Mouse (Mus musculus): Measurements from ENCODE around the gene Syn3.

Syn3 gene

DNA sequence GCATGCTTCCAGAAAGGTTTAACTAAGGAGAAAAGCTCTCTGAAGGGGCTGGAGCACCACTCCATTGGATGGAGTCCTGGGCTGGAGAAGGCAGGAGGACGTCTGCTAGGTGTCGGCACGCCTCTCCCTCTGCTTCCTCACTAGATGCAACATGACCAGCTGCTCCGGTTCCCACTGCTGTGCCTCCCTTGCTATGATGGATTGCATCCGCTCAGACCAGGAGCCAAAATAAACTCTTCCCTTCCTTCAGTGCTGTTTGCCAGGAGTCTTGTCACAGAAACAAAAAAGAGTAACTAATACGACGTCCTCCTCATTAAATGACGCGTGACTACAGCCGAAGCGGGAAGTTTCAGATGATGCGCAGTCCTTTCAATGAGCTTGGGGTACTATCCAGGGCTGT is 129.9 kb downstream of the Syn3 start:
- no peak for DNase-seq (ENCODE audit: low spot score)

DNA sequence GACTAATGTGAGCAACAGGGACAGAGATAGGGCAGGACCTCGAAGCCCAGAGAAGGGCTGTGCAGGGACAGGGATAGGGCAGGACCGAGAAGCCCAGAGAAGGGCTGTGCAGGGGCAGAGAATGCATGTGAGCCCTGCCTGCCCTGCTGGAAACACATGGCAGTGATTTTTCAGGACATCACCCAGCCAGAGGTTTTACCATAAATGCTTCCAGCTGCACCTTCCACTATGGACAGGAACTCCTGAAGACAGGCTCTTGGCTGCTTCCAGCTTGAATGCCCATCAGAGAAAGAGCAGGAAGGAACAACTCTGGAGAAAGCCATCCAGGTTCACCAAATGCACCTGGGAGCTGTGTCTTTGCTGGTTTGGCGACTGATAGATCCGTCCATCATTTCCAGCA is 131.3 kb downstream of the Syn3 start:
- no peak for DNase-seq (ENCODE audit: low spot score)

DNA sequence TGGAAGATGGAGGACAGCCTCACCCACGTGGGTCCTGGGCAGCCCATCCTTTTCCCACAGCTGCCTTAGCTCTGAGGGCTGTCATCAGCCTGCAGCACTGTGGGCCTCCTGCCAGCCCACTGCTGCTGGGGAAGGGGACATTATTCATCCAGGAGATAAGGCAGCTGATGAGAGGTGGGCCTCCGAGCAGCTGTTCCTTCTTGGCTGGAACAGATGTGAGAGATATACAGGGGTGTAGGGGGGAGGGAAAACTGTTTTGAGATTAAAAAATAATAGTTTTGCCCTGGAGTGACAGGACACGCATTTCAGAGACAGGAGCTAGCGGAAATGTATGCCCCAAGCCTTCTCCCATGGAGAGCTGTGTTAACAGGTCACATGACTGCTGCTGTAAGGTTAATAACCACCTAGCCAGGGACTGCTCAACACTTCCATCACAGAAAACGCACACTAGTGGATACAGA is 133.0 kb downstream of the Syn3 start:
- DNase-seq (ENCODE audit: low spot score), result no peak

DNA sequence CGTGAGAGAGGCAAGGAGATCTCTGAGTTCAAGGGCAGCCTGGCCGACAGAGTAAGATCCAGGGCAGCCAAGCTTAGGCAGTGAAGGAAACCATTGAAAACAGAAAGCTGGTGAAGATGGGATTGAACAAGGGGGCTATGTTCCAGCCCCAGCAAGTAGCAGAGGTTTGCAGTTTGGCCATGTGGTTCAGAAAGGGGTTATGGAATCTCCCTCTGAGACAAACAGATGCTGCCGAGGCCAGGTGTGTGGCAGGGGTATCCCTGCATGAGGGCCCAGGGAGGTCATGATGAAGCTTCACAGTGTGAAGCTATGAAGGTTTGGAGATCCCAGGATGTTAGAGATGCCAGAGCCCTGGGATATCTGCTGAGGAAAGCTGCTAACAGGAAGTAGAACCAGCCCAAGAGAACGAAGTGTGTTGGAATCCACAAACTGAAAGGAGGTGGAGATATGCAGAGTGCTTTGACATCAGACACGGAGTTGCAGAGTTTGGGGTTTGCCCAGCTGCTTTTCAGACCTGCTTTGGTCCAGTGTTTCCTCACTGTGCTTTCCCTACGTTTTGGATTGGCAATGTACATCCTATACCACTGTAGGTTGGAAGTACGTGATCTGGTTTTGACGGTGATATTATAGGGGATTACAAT is 134.9 kb downstream of the Syn3 start:
- no peak for DNase-seq (ENCODE audit: low spot score)

DNA sequence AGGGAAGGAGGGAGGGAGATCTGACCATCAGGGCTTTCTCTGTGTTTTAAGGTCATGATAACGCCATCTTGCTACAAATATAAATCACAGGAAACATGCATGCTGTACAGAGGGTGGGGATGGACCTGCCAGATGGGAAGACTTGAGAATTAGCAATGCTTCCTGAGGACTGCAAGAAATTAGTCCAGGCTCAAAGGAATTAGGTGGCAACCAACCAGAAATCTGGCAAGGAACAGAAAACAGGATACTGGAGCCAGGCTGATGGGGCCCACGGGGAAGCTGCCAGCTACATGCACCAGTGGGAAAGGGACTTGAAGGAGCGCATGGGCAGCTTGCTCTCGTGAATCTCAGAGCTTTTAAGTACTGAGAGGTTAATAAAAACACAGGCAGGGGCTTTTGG is 139.0 kb downstream of the Syn3 start:
- no peak for DNase-seq (ENCODE audit: low spot score)

DNA sequence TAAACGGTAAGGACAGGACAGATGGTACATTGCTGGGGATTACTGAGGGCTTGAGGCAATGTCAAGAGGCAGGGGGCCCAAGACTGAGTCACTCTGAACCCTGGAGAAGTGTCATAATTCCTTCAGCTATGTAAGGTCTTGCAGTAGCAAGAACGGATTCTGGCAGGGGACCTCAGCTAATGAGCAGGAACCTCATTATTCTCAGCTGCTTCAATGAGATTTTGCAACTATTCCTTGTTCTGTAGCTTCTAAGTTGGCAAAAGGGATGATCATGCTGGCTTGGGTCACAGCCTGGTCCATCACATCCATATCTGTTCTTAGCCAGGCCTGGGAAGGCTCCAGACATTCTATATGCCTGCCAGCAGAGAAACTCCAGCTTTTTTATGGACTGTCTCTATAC is 139.5 kb downstream of the Syn3 start:
- DNase-seq (ENCODE audit: low spot score), result no peak

DNA sequence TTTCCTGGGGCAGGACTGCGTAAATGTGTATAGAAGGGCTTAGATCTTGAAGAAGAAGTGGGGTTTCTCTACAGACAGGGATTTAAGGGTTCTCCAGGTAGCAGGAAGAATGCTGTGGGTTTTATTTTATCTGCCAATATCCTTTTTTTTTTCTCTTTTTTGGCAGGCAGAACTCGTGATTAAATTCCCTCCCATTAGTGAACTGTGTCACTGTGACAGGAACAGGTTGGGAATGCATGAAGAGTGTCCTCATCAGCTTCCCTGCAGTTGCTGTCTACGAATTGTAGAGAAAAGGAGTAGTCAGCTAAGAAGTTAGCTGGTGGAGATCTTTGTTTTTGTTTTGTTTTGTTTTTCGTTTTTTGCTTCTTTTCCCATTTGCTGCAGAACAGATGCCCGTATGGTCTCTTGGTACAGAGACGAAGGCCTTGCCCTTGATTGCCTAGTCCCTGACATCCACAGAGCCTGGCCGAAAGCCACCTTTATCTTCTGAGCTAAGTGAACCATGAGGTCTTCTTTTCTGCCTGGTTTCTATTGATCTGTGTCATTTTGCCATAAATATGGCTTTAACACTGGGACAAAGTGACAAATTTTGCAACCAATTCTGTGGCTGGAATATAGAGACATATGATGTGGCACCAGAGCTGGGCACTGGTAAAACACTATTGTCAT is 140.3 kb downstream of the Syn3 start:
- no peak for DNase-seq (ENCODE audit: low spot score)

DNA sequence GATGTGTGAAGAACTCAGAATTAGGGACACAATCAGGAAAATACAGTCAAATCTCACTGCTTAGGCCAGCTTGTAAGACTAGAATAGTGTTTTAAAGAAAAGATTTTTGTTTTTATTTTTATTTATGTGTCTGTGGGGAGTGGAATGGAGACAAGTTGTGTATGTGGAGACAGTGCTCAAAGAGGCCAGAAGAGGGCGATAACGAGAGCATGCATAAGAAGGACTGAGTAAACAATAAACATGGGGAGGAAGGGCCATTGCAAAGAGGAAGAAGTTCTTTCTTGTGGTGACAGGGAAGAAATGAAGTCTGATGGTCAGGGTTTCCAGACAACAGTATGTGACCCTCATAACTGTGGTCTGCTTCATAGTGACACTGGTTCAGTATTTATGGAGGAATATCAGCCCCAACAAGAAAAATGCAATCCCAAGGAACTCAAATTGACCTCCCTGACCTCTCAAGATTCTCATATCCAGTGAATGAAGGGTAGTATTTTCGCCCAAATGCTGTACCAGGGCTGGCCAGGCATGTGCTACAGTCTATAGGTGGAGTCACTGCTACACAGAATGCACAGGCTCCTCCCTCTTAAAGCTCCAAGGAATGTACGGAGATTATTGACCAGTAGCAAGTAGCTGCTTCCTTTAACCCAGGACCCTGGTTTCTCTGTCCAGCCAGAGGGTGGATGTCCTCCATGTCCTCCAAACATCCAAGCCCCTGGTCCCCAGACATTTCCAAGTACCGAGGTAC is 141.7 kb downstream of the Syn3 start:
- DNase-seq (ENCODE audit: low spot score), result no peak

DNA sequence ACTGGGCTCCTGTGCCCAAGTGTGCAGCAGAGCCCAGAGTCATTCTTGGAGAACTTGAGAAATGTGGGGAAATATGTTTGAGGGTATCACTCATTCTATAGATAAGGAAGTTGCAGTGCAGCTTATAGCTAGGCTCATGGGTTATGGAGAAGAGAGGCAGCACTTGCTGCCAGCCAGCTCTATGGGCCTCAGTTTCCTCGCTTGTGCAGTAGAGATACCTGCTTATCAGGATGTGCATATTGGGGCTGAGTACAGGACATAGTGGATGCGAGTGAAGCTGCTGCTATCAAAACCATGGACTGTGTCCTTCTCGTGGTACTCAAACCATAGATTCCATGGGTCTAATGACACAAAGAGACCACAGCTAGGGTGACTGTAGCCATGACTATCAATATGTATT is 146.2 kb downstream of the Syn3 start:
- no peak for DNase-seq (ENCODE audit: low spot score)

DNA sequence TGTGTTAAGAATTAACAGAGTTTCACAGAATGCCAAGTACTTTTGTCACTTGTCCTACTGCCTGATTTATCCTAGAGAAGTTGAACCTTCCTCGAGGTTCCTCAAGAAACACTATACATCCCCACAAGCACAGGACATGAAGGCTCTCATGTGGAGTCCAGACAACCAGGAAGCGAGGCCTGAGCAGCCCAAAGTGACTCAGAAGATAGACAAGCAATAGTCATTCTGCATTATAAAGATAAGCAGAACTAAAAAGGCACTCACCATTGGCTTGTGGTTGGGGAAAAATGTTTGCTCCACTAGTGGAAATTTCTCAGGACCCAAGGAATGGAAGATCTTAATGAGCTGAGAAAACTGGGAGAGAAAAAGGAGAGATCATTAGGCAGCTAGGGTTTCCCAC is 147.4 kb downstream of the Syn3 start:
- DNase-seq (ENCODE audit: low spot score), result no peak

DNA sequence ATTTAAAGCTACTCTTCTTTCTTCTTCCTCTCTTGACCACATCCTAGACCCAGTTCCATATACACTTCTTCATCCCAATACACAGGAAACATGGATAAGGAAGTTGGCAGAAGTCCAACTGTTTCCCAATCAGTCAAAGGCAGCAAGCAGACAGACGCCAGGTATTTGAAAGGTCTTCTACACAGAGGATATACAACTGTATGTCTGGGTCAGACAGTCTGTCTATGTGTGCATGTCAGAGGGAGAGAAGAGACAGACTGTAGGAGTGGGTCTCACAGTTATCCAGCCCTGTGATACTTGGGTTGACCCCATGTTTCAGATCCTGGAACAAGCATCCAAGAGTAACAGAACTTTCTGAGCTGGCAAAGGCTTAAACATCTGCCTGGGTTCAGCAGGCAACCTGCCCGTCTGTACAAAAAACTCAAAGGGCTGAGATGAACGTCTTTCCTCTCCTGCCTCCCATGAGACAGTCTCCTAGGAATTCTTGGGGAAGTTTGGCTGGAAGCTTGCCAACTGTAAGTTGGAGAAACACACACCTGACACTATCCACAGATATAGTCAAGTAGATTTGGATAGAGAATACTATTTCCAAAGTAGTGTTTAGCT is 152.4 kb downstream of the Syn3 start:
- no peak for DNase-seq (ENCODE audit: low spot score)

DNA sequence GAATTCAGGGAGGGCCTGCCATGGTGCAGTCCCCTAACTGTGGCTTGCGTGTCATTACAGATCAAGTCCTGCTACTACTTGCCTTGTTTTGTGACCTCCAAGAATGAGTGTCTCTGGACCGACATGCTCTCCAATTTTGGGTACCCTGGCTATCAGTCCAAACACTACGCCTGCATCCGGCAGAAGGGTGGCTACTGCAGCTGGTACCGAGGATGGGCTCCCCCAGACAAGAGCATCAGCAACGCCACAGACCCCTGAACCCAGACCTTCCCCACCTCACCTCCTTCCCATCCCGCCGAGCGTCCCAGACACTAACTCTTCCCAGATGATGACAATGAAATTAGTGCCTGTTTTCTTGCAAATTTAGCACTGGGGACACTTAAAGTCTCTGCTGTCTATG is 153.1 kb downstream of the Syn3 start:
- no peak for DNase-seq (ENCODE audit: low spot score)

DNA sequence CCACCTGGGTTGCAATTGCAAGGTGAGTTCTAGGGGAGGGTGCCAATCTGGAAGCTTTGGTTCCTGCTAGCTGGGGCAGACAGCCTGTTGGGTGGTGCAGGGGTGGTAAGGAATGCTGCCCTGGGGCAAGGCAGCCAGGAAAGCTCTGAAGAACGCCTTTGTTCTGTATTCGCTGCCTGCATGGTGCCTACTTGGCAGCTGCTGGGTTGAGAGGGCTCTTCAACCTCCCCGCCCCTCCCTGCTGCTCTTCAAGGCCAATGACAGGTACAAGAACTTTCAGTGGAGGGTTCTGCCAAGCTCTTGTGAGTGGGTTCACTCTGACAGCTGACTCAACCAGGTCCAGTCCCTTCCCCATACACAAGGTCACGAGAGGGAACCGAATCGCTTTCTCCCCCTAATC is 154.0 kb downstream of the Syn3 start:
- no peak for DNase-seq (ENCODE audit: low spot score)

DNA sequence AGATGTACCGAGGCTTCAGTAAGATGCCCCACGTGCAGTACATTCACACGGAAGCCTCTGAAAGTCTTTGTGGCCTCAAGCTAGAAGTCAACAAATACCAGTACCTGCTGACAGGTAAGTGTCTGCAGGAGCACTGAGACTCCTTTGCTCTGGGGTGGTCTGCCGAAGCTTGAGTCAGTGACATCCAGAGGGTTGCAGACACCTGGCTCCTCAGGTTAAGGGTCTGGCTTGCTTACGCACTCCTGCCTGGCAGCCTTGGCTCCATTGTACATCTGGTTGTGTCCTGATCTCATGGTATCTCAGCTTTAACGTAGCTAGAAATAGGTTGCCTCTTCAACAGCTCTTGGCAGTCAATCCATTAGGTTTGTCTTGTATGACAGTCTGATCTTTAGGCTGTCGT is 154.8 kb downstream of the Syn3 start:
- no peak for DNase-seq (ENCODE audit: low spot score)

DNA sequence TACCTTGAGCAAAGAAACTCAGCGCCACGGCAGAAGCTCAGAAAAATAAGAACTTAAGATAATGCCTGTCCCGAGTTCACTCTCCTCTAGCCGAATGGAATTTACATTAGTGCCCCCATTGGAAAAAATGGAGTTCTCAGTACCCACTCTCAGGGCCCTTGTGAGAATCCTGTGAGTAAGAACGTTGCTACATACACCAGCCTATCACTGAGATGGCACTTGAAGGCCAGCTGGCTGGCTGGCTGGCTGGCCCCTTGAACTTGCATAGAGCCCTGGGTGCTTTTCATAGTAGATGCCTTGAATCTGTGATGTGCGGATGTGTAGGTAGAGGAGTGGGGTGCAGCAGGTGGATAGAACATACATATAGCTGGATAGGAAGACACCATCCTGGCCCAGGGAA is 155.3 kb downstream of the Syn3 start:
- no peak for DNase-seq (ENCODE audit: low spot score)

DNA sequence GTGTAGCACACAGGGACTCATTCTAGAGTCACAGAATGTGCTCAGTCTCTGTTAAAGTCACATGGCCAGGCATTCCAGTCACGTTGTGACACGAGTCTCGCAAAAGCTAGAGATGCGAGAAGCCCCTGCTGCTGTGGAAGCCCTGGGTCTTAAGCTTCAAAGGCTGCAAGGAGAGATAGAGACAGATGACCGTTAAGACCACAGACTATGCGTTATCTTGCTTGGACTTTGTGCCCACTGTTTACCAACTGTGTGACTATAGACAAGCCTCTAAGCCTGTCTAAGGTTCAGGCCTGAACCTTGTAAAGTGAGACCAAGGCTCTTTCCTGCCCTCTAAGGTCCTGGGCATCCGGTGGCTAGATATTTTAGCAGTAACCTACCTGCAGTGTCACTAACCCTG is 156.0 kb downstream of the Syn3 start:
- no peak for DNase-seq (ENCODE audit: low spot score)

DNA sequence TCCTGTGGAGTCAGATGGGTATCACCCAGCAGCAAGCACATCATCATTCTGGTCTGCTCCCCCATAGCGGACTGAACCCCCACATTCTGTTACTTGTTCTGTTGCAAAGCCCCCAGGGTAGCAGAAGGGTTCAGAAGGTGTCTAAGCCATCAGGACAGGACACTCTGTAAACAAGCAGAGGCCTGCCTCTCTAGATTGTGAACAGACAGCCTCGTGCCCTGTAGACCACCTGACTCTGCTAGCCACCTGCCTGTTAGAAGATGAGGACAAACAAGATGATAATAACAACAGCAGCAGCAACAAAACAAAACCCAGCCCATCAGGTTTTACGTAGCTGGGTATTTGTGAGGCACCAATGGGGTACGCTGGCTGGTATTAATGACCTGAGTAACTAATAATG is 156.5 kb downstream of the Syn3 start:
- DNase-seq (ENCODE audit: low spot score), result no peak

DNA sequence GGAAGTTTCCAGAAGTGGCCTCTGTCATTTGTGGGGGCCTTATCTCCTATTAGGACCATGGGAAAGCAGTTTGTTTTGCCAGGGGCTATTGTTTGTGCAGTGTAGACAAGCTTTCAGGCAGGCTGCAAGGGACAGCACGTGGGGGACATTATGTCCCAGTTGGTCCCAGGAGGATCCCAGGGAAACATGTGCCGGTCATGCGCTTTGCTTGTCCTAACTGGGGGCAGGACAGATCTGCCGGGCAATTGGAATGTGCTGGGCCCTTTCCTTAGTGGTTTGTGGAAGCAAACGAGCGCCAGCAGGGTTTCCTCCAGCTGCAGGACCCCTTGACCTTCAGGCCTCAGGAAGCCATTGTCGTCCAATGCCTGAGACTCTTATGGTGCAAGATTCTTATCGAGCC is 157.1 kb downstream of the Syn3 start:
- no peak for DNase-seq (ENCODE audit: low spot score)

DNA sequence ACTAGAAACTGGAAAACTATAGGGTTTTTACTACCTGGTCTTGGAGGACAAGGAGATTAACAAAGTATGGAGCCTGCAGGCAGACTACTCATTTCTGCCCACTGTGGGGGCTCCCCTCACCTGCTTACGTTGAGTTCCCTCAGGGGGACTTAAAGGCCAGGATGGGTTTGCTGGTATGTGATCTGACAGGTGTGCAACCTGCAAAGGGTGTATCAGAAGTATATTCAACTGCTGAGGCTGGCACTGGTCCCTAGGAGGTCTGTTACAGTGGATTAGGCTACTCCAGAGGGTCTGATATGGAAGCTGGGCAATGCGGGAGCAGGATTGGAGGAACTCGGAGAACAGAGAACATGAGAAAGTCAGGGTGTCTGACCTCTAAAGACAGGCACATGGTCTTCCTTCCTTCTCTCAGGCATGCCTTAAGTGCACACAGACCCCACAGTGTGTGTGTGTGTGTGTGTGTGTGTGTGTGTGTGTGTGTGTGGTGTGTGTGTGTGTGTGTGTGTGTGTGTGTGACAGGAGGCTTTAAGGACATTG is 157.6 kb downstream of the Syn3 start:
- no peak for DNase-seq (ENCODE audit: low spot score)

DNA sequence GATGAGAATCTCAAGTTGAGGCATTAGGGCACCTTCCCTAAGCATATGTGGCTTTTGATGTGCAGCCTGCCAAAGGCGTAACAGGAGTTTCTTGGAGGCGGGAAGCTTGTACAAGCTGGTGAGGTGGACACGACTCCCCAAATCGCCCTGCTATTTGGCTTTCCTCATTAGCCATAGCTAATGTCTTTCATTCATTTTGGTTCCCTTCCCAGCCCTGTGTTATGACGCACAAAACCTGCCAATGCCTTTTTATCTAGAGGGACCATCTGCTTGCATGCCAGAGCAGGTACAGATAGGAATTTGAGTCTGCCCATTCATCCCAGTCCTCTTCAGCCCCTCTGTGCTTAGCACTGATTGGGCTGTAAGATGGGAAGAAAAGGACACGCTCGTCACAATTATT is 158.3 kb downstream of the Syn3 start:
- no peak for DNase-seq (ENCODE audit: low spot score)

DNA sequence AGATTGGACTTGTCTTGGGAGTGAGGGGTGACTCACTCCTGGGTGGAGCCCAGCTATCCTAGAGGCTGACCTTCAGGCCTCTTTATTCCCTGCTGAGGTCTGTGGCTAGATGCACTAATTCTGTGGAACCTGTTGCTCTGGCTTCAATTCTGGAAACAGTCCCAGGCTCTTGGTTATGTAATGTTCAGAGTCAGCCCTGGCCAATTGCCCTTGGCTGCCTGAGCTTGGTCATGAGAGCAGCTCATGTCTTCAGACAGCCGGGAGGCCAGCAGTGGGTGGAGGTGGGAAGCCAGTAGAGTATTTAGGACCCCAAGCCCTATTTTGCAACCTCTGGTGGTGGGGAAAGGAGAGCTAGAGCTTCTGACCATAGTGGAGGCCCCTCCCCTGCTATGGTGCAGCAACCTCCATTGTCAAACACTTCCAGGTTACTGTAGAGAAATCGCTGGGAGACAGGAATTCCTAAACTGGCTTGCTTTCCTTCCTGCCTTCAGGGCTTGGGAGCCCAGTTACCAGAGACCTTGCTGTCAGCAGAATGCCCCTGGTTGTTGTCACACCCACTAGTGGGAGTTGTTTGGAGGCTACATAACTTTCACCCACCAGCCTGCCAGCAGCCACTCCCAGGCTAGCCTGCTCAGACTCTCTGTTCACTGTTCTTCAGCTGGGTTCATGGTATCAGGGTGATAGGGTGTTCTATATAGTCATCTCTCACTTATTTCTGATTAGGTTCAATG is 158.9 kb downstream of the Syn3 start:
- DNase-seq (ENCODE audit: low spot score), result peak; percentile 72

DNA sequence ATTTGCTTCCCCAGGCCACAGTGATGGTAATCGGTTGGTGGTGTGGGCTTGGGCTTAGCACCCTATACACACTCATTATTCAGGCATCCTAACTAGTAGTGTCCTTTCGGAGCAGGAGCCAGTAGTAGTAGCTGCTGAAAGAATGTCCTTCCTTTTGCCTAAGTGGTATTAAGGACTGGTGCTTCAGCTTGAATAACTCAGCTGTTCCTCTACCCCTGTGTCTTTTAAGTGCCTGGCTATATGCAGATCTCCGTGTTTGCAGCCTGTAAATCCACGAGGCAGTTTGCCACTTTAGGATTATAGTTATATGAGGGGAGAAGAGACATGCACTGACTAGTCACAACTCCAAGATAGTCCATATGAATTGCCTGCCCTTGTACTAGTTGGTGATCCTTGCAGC is 159.6 kb downstream of the Syn3 start:
- no peak for DNase-seq (ENCODE audit: low spot score)
